ENCODE assay signal across 8 mouse cellular contexts in genomic region chr10:60218591-60219499, GRCm38 (mm10). TPM values are rescaled to one million over a fixed set of nuclear protein-coding genes. Genes with fewer than 3 reads are reported as not detected.
A peak's percentile ranks its signal among the peaks of the same experiment; 100 is the strongest.
DNase-seq lines count a peak whose midpoint lies in the region; ATAC-seq and TF ChIP-seq lines count a peak whose summit lies in the region.

TSS of gene Chst3 (minus strand) at chr10:60219260.

- no peaks in the 10 kb centered on the region for H3K27me3 ChIP-seq in embryonic facial prominence, embryonic 12.5 days
- peaks cover 66% of the 10 kb centered on the region for H3K27me3 ChIP-seq in heart, embryonic 15.5 days

- WGBS in embryonic facial prominence, embryonic 12.5 days, result under 1% methylated on average over 81 of the region's 83 CpGs
- under 1% methylated on average over 83 of the region's 83 CpGs for WGBS in heart, embryonic 15.5 days

- H3K9ac ChIP-seq in embryonic facial prominence, embryonic 12.5 days, result peak within 1 kb of the TSS; percentile 73
- H3K9ac ChIP-seq in heart, embryonic 15.5 days, result peak within 1 kb of the TSS; percentile 69

- H3K4me3 ChIP-seq in layer of hippocampus, adult 2 months, result peak within 1 kb of the TSS; percentile 62
- peak within 1 kb of the TSS; percentile 66 for H3K4me3 ChIP-seq in embryonic facial prominence, embryonic 12.5 days
- H3K4me3 ChIP-seq in heart, embryonic 15.5 days, result peak within 1 kb of the TSS; percentile 65

- no peak for DNase-seq in layer of hippocampus, adult 2 months (ENCODE audit: low spot score in 2 of 2)
- no peak for DNase-seq in layer of hippocampus, postnatal 14 days (ENCODE audit: low spot score in 2 of 2)
- DNase-seq in kidney, postnatal 10 days, result peak; percentile 88
- peak; percentile 75 to 86 for DNase-seq in lung, postnatal 4 days
- peak; percentile 86 for DNase-seq in retina, postnatal 1 day
- no peak for DNase-seq in left cerebral cortex, postnatal 25 days (ENCODE audit: low spot score in 2 of 2)

- peak; percentile 47 for TF ChIP-seq CTCF in layer of hippocampus, adult 2 months (conservative IDR thresholded peaks at IDR 0.05)

- peak within 1 kb of the TSS; percentile 64 for H3K27ac ChIP-seq in layer of hippocampus, adult 2 months
- peak within 1 kb of the TSS; percentile 67 for H3K27ac ChIP-seq in embryonic facial prominence, embryonic 12.5 days
- H3K27ac ChIP-seq in heart, embryonic 15.5 days, result peak within 1 kb of the TSS; percentile 63; the same call in 1 of the 2 replicates

- H3K4me1 ChIP-seq in embryonic facial prominence, embryonic 12.5 days, result peaks cover 21% of the 10 kb centered on the region
- peaks cover 24% of the 10 kb centered on the region for H3K4me1 ChIP-seq in heart, embryonic 15.5 days (replicated peaks)

- H3K4me2 ChIP-seq in embryonic facial prominence, embryonic 12.5 days (replicated peaks), result peak within 1 kb of the TSS; percentile 62
- peak within 1 kb of the TSS; percentile 95 for H3K4me2 ChIP-seq in heart, embryonic 15.5 days

- H3K9me3 ChIP-seq in embryonic facial prominence, embryonic 12.5 days, result no peaks in the 10 kb centered on the region
- no peaks in the 10 kb centered on the region for H3K9me3 ChIP-seq in heart, embryonic 15.5 days (replicated peaks)

- peak; percentile 65 for ATAC-seq in embryonic facial prominence, embryonic 12.5 days (ENCODE audit: insufficient number of reproducible peaks, insufficient read depth, low FRiP score, low TSS enrichment)
- peak; percentile 60 for ATAC-seq in heart, embryonic 15.5 days (replicated peaks; ENCODE audit: insufficient number of reproducible peaks, insufficient read depth, low FRiP score, low read depth)

- H3K36me3 ChIP-seq in embryonic facial prominence, embryonic 12.5 days, result no peaks in the 10 kb centered on the region
- H3K36me3 ChIP-seq in heart, embryonic 15.5 days, result no peaks in the 10 kb centered on the region

- intact Hi-C loops in left cerebral cortex, postnatal 25 days (cut with DNase I), result no loop called here

RNA-seq across cellular contexts. Expression of gene Chst3, which starts in this region (rescaled TPM):
- total RNA-seq in layer of hippocampus, adult 2 months (2021), result 1 to 10 TPM; 1.2 to 1.8 TPM
- total RNA-seq in layer of hippocampus, postnatal 14 days (2021), result 1 to 10 TPM; 3.8 to 4.1 TPM
- 3.2 and 3.6 TPM in 2 replicates for polyA plus RNA-seq in embryonic facial prominence, embryonic 12.5 days (2016; fragmentation: Nextera tagmentation; extraction: Ambion mirVana)
- 0.62 and 1.0 TPM in 2 replicates for polyA plus RNA-seq in heart, embryonic 15.5 days (2015; fragmentation: Nextera tagmentation; extraction: Ambion mirVana)
- total RNA-seq in left cerebral cortex, postnatal 25 days (2021), result 1 to 10 TPM; 1.6 to 1.8 TPM

Comparison
In these comparisons a context has a peak if more than half of its experiments do, and no peak if none do; other contexts are left out.
1. DNase-seq: peak in kidney, postnatal 10 days (single experiment), lung, postnatal 4 days (2 of 2) and retina, postnatal 1 day (single experiment); none in layer of hippocampus, adult 2 months (0 of 2), layer of hippocampus, postnatal 14 days (0 of 2) and left cerebral cortex, postnatal 25 days (0 of 2).
2. Peak in every context shown above with its lines, with median percentiles within 50 percentile points of each other: H3K27ac ChIP-seq and H3K4me3 ChIP-seq.